Mouse (Mus musculus) leukemia stem cell, adult 10-12 weeks (primary cell): ENCODE data around the gene Prkcg. TPM values are rescaled to one million over a fixed set of nuclear protein-coding genes. Genes with fewer than 3 reads are reported as not detected.

Source experiments
- polyA plus RNA-seq: library from polyadenylated mRNA; stranded (reverse); fragments of >175 nt; gene quantifications from 2 replicates; pipeline ENCODE4 v1.2.3, GENCODE M21; 2012; ENCODE audit warnings: low replicate concordance

Prkcg gene
- 0.71 and 1.8 TPM in 2 replicates for polyA plus RNA-seq

DNA sequence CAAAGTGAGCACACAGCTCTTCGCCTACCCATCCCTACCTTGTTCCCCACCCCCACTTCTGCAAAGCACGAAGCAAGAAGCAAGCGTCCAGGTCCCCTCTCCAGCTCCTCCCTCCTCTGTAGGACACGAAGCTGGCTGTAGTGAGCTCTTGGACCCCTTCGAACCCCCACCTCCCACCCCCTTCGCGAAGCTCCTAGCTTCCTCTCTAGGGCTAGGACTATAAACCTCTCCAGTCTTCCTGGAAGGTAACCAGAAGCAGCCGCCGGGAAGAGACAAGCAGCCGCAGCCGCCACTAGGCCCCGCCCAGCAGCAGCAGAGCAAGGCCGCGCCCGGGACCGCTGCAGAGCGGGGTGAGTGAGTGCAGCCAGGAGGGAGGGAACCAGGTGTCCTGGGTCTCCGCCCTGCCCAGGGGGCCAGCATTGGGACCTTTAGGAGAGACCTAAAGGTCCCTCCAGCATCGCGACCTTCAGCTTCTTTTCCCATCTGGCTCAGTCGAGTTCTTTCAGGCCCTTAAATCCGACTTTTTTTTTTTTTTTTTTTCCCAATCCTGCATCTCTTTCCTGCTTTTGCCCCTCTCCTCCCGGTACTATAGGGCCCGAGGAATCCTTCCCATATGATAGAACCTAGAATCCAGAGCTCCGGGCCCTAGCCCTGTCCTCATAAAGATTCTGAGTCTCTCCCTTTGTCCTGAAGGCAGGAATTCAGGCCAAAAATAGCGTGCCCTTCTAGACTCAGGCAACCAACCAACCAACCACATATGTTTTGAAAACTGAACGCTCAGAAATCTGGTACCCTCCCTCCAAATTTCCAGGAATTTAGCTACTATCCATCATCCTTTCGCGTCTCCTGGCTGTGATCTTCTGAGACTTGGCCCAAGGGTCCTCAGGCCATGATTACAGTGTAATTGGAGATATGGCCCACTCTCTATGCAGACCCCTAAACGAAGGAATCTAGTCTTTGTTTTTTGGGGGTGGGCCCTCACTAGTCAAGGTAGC lies at the start of gene Prkcg, which contains the start of gene Myadm:
Gene Prkcg (plus strand): TSS at position 204 of the 995 bp plus-strand sequence.
Gene Myadm (plus strand): TSS at position 105 of the 995 bp plus-strand sequence.

GRCm38 (mm10) chr7:3332619-3333521 lies 43.9 kb downstream of the Prkcg start, which contains the start of gene Cacng7:
Gene Cacng7 (plus strand): TSS chr7:3332955.

Other genes starting within 250 kb of the Prkcg start
- not detected in 2 replicates for gene AU018091, start 120.0 kb upstream of the Prkcg start, polyA plus RNA-seq
- gene Nlrp12, start 39.4 kb upstream of the Prkcg start, polyA plus RNA-seq: 0.08 and 0.12 TPM in 2 replicates
- gene Myadm, start 99 bp upstream of the Prkcg start, polyA plus RNA-seq: 2.6 and 6.5 TPM in 2 replicates
- gene Cacng7, start 43.8 kb downstream of the Prkcg start, polyA plus RNA-seq: 0.23 and 0.54 TPM in 2 replicates
- 0.72 and 4.0 TPM in 2 replicates for gene Cacng8, start 101.5 kb downstream of the Prkcg start, polyA plus RNA-seq
- gene Cacng6, start 135.0 kb downstream of the Prkcg start, polyA plus RNA-seq: not detected in 2 replicates
- gene Tarm1, start 213.4 kb downstream of the Prkcg start, polyA plus RNA-seq: 0.16 TPM in 1 of 2 replicates, not detected in the other